Mouse (Mus musculus): ENCODE measurements around the gene Otulinl.

Gene Otulinl

GRCm38 (mm10) chr15:27655015-27655414 lies 26.4 kb downstream of the Otulinl start:
- DNase-seq (ENCODE audit: low read depth) = peak; percentile 34

- DNase-seq (ENCODE audit: low read depth) = peak; percentile 38
Observed at GRCm38 (mm10) chr15:27647686-27648085, 33.7 kb downstream of the Otulinl start.

GRCm38 (mm10) chr15:27646665-27647064 lies 34.7 kb downstream of the Otulinl start:
- DNase-seq (ENCODE audit: low read depth) = no peak

GRCm38 (mm10) chr15:27645250-27645649 lies 36.1 kb downstream of the Otulinl start:
- no peak for DNase-seq (ENCODE audit: low read depth)

- DNase-seq (ENCODE audit: low read depth) = peak; percentile 57
Observed at GRCm38 (mm10) chr15:27642895-27643294, 38.5 kb downstream of the Otulinl start.

GRCm38 (mm10) chr15:27641171-27641570 lies 40.2 kb downstream of the Otulinl start:
- no peak for DNase-seq (ENCODE audit: low read depth)

GRCm38 (mm10) chr15:27633941-27634900 lies 47.2 kb downstream of the Otulinl start:
- no peak for DNase-seq (ENCODE audit: low read depth)

- DNase-seq (ENCODE audit: low read depth) = peak; percentile 96
Observed at GRCm38 (mm10) chr15:27630601-27631383, 50.6 kb downstream of the Otulinl start, which contains the start of gene Otulin. Gene Otulin (minus strand): TSS chr15:27630693.

- DNase-seq (ENCODE audit: low read depth) = peak; percentile 39
Observed at GRCm38 (mm10) chr15:27629800-27630600, 51.4 kb downstream of the Otulinl start.

GRCm38 (mm10) chr15:27629046-27629445 lies 52.3 kb downstream of the Otulinl start:
- DNase-seq (ENCODE audit: low read depth) = no peak

- peak; percentile 43 for DNase-seq (ENCODE audit: low read depth)
Observed at GRCm38 (mm10) chr15:27627794-27628193, 53.6 kb downstream of the Otulinl start.

GRCm38 (mm10) chr15:27626314-27626713 lies 55.1 kb downstream of the Otulinl start:
- DNase-seq (ENCODE audit: low read depth) = no peak

GRCm38 (mm10) chr15:27625890-27626255 lies 55.5 kb downstream of the Otulinl start:
- no peak for DNase-seq (ENCODE audit: low read depth)

GRCm38 (mm10) chr15:27625014-27625889 lies 56.1 kb downstream of the Otulinl start:
- DNase-seq (ENCODE audit: low read depth) = no peak

GRCm38 (mm10) chr15:27623286-27623685 lies 58.1 kb downstream of the Otulinl start:
- no peak for DNase-seq (ENCODE audit: low read depth)

- DNase-seq (ENCODE audit: low read depth) = peak; percentile 22
Observed at GRCm38 (mm10) chr15:27620475-27621185, 60.7 kb downstream of the Otulinl start.

- DNase-seq (ENCODE audit: low read depth) = no peak
Observed at GRCm38 (mm10) chr15:27619683-27620082, 61.7 kb downstream of the Otulinl start.

- peak; percentile 39 for DNase-seq (ENCODE audit: low read depth)
Observed at GRCm38 (mm10) chr15:27618778-27619533, 62.4 kb downstream of the Otulinl start.

- DNase-seq (ENCODE audit: low read depth) = no peak
Observed at GRCm38 (mm10) chr15:27617227-27617626, 64.2 kb downstream of the Otulinl start.
